Mouse (Mus musculus) stomach, embryonic 16.5 days (tissue): ENCODE data around the gene Dbf4. TPM values are rescaled to one million over a fixed set of nuclear protein-coding genes. Genes with fewer than 3 reads are reported as not detected.

ENCODE experiments used
- ATAC-seq: fragments of 200-750 bp; cut with Nextera tagmentation; 2 replicates; pipeline ENCODE4 v1.8.0; 2017; ENCODE audit warnings: moderate number of reproducible peaks, moderate TSS enrichment; ENCODE audit not compliant: insufficient read depth, low FRiP score
- H3K27ac ChIP-seq: fragments of 300-500 bp; sonication (generic); 2 replicates; pipeline ENCODE4 v1.5.1; 2014; ENCODE audit warnings: low read length
- H3K27me3 ChIP-seq: fragments of 300-500 bp; sonication (generic); 2 replicates; pipeline ENCODE4 v1.6.1; 2014; ENCODE audit warnings: low read length, control low read depth, mixed read lengths; ENCODE audit not compliant: control insufficient read depth, insufficient read depth
- H3K36me3 ChIP-seq: fragments of 300-500 bp; sonication (generic); 2 replicates; pipeline ENCODE4 v1.6.1; 2014; ENCODE audit warnings: low read length; ENCODE audit not compliant: control insufficient read depth, insufficient read depth
- H3K4me1 ChIP-seq: fragments of 300-500 bp; sonication (generic); 2 replicates; pipeline ENCODE4 v1.6.1; 2014; ENCODE audit warnings: low read length, control low read depth, mixed read lengths; ENCODE audit not compliant: control insufficient read depth, insufficient read depth
- H3K4me2 ChIP-seq: fragments of 300-500 bp; sonication (generic); 2 replicates; pipeline ENCODE4 v1.6.1; 2014; ENCODE audit warnings: low read depth, low read length, mixed read lengths
- H3K4me3 ChIP-seq: fragments of 300-500 bp; sonication (generic); replicated peaks from 2 replicates; pipeline ENCODE4 v1.5.1; 2014; ENCODE audit warnings: mild to moderate bottlenecking, low read length
- H3K9ac ChIP-seq: fragments of 300-500 bp; sonication (generic); 2 replicates; pipeline ENCODE4 v1.6.1; 2014; ENCODE audit warnings: low read length
- H3K9me3 ChIP-seq: fragments of 300-500 bp; sonication (generic); replicated peaks from 2 replicates; pipeline ENCODE4 v1.6.1; 2016; ENCODE audit warnings: low read length, control low read depth; ENCODE audit not compliant: control insufficient read depth
- WGBS: fragments of 180-500 bp; shearing (Covaris S2); extraction: QIAGEN DNeasy Blood & Tissue Kit; methylation state at CpG from one replicate; pipeline ENCODE4 v1.1.7; 2014; 5-methylcytosine and 5-hydroxymethylcytosine counted together
- polyA plus RNA-seq: library from polyadenylated mRNA; unstranded; fragments of >200 nt; fragmentation: Nextera tagmentation; extraction: Ambion mirVana; gene quantifications from 2 replicates; pipeline ENCODE4 v1.2.1, GENCODE M21; 2015

Dbf4 gene
- 26.0 and 30.9 TPM in 2 replicates for polyA plus RNA-seq

GRCm38 (mm10) chr5:8422157-8422931 is at the start of gene Dbf4, which contains the start of gene Slc25a40:
TSS of gene Dbf4 (minus strand) at chr5:8422716.
TSS of gene Slc25a40 (plus strand) at chr5:8422850.
- peaks cover 5% of the 10 kb centered on the region; the same call in 1 of the 2 replicates for H3K4me1 ChIP-seq
- peak within 1 kb of the TSS; percentile 85 for H3K27ac ChIP-seq
- peak; percentile 99 for ATAC-seq
- H3K9me3 ChIP-seq = no peaks in the 10 kb centered on the region
- H3K4me3 ChIP-seq = peak within 1 kb of the TSS; percentile 86
- peak within 1 kb of the TSS; percentile 74 for H3K4me2 ChIP-seq
- H3K9ac ChIP-seq = peak within 1 kb of the TSS; percentile 94
- WGBS = under 1% methylated on average over 93 of the region's 93 CpGs
- peaks cover 4% of the 10 kb centered on the region; the same call in 1 of the 2 replicates for H3K36me3 ChIP-seq
- no peaks in the 10 kb centered on the region for H3K27me3 ChIP-seq

- H3K9me3 ChIP-seq = no peaks in the 10 kb centered on the region
- H3K27ac ChIP-seq = no peak overlapping the region
- no peak overlapping the region for H3K4me2 ChIP-seq
- H3K27me3 ChIP-seq = no peaks in the 10 kb centered on the region
- WGBS = 82% methylated on average over 5 of the region's 5 CpGs
- ATAC-seq = no peak
- no peaks in the 10 kb centered on the region for H3K4me1 ChIP-seq
- H3K36me3 ChIP-seq = peaks cover 17% of the 10 kb centered on the region; the same call in 1 of the 2 replicates
- H3K9ac ChIP-seq = no peak overlapping the region
- H3K4me3 ChIP-seq = no peak overlapping the region
Observed at GRCm38 (mm10) chr5:8456561-8456960, 34.0 kb upstream of the Dbf4 start.

- H3K27ac ChIP-seq = no peak overlapping the region
- H3K36me3 ChIP-seq = peaks cover 14% of the 10 kb centered on the region; the same call in 1 of the 2 replicates
- no peak for ATAC-seq
- no peaks in the 10 kb centered on the region for H3K27me3 ChIP-seq
- no peaks in the 10 kb centered on the region for H3K4me1 ChIP-seq
- H3K9ac ChIP-seq = no peak overlapping the region
- H3K9me3 ChIP-seq = no peaks in the 10 kb centered on the region
- no peak overlapping the region for H3K4me3 ChIP-seq
- H3K4me2 ChIP-seq = no peak overlapping the region
Observed at GRCm38 (mm10) chr5:8455565-8455964, 33.0 kb upstream of the Dbf4 start.

GRCm38 (mm10) chr5:8439095-8439494 is 16.6 kb upstream of the Dbf4 start:
- Histone ChIP-seq H3K9ac (no peak overlapping the region), H3K4me1 (no peaks in the 10 kb centered on the region), H3K27ac (no peak overlapping the region), H3K27me3 (no peaks in the 10 kb centered on the region), H3K36me3 (no peaks in the 10 kb centered on the region), H3K9me3 (no peaks in the 10 kb centered on the region), H3K4me2 (no peak overlapping the region), H3K4me3 (no peak overlapping the region)
- ATAC-seq = no peak
- WGBS = 60% methylated on average over 2 of the region's 2 CpGs

GRCm38 (mm10) chr5:8437481-8438156 is 15.1 kb upstream of the Dbf4 start:
- H3K4me2 ChIP-seq = no peak overlapping the region
- no peak overlapping the region for H3K27ac ChIP-seq
- no peaks in the 10 kb centered on the region for H3K4me1 ChIP-seq
- H3K9me3 ChIP-seq = no peaks in the 10 kb centered on the region
- 92% methylated on average over 5 of the region's 5 CpGs for WGBS
- H3K36me3 ChIP-seq = no peaks in the 10 kb centered on the region
- H3K4me3 ChIP-seq = no peak overlapping the region
- no peaks in the 10 kb centered on the region for H3K27me3 ChIP-seq
- ATAC-seq = no peak
- no peak overlapping the region for H3K9ac ChIP-seq

- H3K4me1 ChIP-seq = peaks cover 5% of the 10 kb centered on the region; the same call in 1 of the 2 replicates
- H3K27ac ChIP-seq = no peak overlapping the region
- H3K9ac ChIP-seq = no peak overlapping the region
- no peaks in the 10 kb centered on the region for H3K27me3 ChIP-seq
- H3K4me2 ChIP-seq = no peak overlapping the region
- ATAC-seq = no peak
- no peaks in the 10 kb centered on the region for H3K9me3 ChIP-seq
- H3K36me3 ChIP-seq = no peaks in the 10 kb centered on the region; the same call in 1 of the 2 replicates
- WGBS = 50% methylated on average over 5 of the region's 5 CpGs
- no peak overlapping the region for H3K4me3 ChIP-seq
Observed at GRCm38 (mm10) chr5:8425899-8426298, 3.4 kb upstream of the Dbf4 start.

GRCm38 (mm10) chr5:8424116-8424515 is 1.6 kb upstream of the Dbf4 start:
- no peaks in the 10 kb centered on the region for H3K27me3 ChIP-seq
- 36% methylated on average over 7 of the region's 7 CpGs for WGBS
- H3K4me1 ChIP-seq = peaks cover 5% of the 10 kb centered on the region; the same call in 1 of the 2 replicates
- H3K9ac ChIP-seq = 0 out of 2 replicates have a peak overlapping the region, but pooled peaks have one; percentile 46
- peak overlapping the region; percentile 86 for H3K4me3 ChIP-seq
- H3K27ac ChIP-seq = no peak overlapping the region
- H3K36me3 ChIP-seq = no peaks in the 10 kb centered on the region; the same call in 1 of the 2 replicates
- H3K9me3 ChIP-seq = no peaks in the 10 kb centered on the region
- peak overlapping the region; percentile 74 for H3K4me2 ChIP-seq
- no peak for ATAC-seq

GRCm38 (mm10) chr5:8422932-8423928 is 714 bp upstream of the Dbf4 start:
- Histone ChIP-seq H3K27ac (peak overlapping the region; percentile 67), H3K9ac (peak overlapping the region; percentile 94), H3K4me2 (peak overlapping the region; percentile 74), H3K27me3 (no peaks in the 10 kb centered on the region), H3K4me1 (peaks cover 5% of the 10 kb centered on the region; the same call in 1 of the 2 replicates), H3K4me3 (peak overlapping the region; percentile 86), H3K36me3 (peaks cover under 1% of the 10 kb centered on the region; the same call in 1 of the 2 replicates), H3K9me3 (no peaks in the 10 kb centered on the region)
- under 1% methylated on average over 40 of the region's 40 CpGs for WGBS
- ATAC-seq = no peak
